Mouse (Mus musculus): ENCODE data around the gene AI413582.

DNA sequence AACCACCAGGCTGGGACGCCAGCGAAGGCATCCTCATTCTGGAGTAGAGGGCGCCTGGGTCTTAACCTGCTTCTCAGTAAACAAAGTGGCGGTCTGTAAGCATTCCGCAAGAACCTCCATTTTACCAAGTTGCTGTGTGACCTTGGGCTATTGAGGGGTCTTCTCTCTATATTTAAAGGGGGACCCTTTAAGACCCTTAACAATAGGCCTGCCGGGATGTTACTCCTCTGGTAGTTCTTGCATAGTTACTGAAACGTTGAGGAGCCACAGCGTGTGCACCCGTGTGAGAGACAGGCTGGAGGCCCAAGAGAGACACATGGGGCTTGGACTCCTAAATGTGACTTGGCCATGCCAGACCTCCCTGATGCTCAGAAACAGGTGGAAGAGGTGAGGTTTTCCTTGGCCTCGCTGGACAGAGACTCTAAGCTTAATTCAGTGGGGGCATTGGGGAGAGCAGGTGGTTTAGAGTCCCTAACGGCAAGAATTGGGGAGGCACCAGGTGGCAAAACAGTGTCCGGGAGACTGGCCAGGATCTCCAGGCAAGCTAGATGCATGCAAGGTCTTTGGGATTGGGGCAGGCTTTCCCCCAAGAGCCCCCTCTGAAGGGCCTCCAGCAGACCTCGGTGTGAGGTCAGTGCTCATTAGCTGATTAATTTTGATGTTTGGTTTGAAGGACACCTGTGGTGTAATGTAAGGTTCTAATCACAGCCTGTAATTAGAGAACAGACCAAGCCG is 7.5 kb downstream of the AI413582 start:
- TF ChIP-seq POLR2A (IDR thresholded peaks at IDR 0.05; ENCODE audit: borderline replicate concordance, insufficient read depth, low read length) (no peak), CTCF (IDR thresholded peaks at IDR 0.05; ENCODE audit: borderline replicate concordance, insufficient read depth, low read depth, low read length) (no peak)
